Mouse (Mus musculus): ENCODE results near the gene Ssh1.

- no peak for TF ChIP-seq CTCF (IDR thresholded peaks at IDR 0.05; ENCODE audit: borderline replicate concordance, control insufficient read depth, extremely low read depth, insufficient read depth, low read length, poor library complexity)
- TF ChIP-seq POLR2A (IDR thresholded peaks at IDR 0.05; ENCODE audit: control insufficient read depth, extremely low read depth, insufficient read depth, low read length, poor library complexity) = no peak
These were observed 83.0 kb downstream of the Ssh1 start for GRCm38 (mm10) chr5:113910705-113911104.

Measured in thymus, adult 2 months (tissue).